Mouse (Mus musculus): Measurements from ENCODE around the gene 4930442H23Rik.

- TF ChIP-seq GATA1 (IDR thresholded peaks at IDR 0.05; ENCODE audit: borderline replicate concordance, low read length) (no peak), FLI1 (IDR thresholded peaks at IDR 0.05; ENCODE audit: low read length) (no peak)
Measured at GRCm38 (mm10) chr10:81161602-81162317, 21.9 kb downstream of the 4930442H23Rik start.

Data from megakaryocyte, embryonic 14.5 days (primary cell).